Mouse (Mus musculus) lung, embryonic 16.5 days (tissue): Measurements from ENCODE around the gene Fam117a. TPM values are rescaled to one million over a fixed set of nuclear protein-coding genes. Genes with fewer than 3 reads are reported as not detected.

Experiments used
- ATAC-seq: fragments of 200-750 bp; cut with Nextera tagmentation; 2 replicates; pipeline ENCODE4 v1.8.0; 2017; ENCODE audit warnings: low read depth, mild to moderate bottlenecking, moderate library complexity
- H3K27ac ChIP-seq: fragments of 300-500 bp; sonication (generic); 2 replicates; pipeline ENCODE4 v1.5.1; 2014; ENCODE audit warnings: mild to moderate bottlenecking, control low read depth, low read length
- H3K27me3 ChIP-seq: fragments of 300-500 bp; sonication (generic); 2 replicates; pipeline ENCODE4 v1.6.1; 2014; ENCODE audit warnings: low read depth, low read length, mixed read lengths; ENCODE audit not compliant: control insufficient read depth, insufficient read depth
- H3K36me3 ChIP-seq: fragments of 300-500 bp; sonication (generic); 2 replicates; pipeline ENCODE4 v1.6.1; 2014; ENCODE audit warnings: low read length; ENCODE audit not compliant: control insufficient read depth, insufficient read depth
- H3K4me1 ChIP-seq: fragments of 300-500 bp; sonication (generic); replicated peaks from 2 replicates; pipeline ENCODE4 v1.6.1; 2014; ENCODE audit warnings: low read length, mixed read lengths; ENCODE audit not compliant: control insufficient read depth, insufficient read depth
- H3K4me2 ChIP-seq: fragments of 300-500 bp; sonication (generic); 2 replicates; pipeline ENCODE4 v1.6.1; 2014; ENCODE audit warnings: low read depth, low read length, control low read depth
- H3K4me3 ChIP-seq: fragments of 300-500 bp; sonication (generic); 2 replicates; pipeline ENCODE4 v1.5.1; 2014; ENCODE audit warnings: mild to moderate bottlenecking, low read length, control low read depth
- H3K9ac ChIP-seq: fragments of 300-500 bp; sonication (generic); 2 replicates; pipeline ENCODE4 v1.6.1; 2014; ENCODE audit warnings: low read length, control low read depth
- H3K9me3 ChIP-seq: fragments of 300-500 bp; sonication (generic); 2 replicates; pipeline ENCODE4 v1.6.1; 2016; ENCODE audit warnings: low read length; ENCODE audit not compliant: control insufficient read depth
- WGBS: fragments of 180-500 bp; shearing (Covaris S2); extraction: QIAGEN DNeasy Blood & Tissue Kit; methylation state at CpG from one replicate; pipeline ENCODE4 v1.1.7; 2014; 5-methylcytosine and 5-hydroxymethylcytosine counted together
- polyA plus RNA-seq: library from polyadenylated mRNA; unstranded; fragments of >200 nt; fragmentation: Nextera tagmentation; extraction: Ambion mirVana; gene quantifications from 2 replicates; pipeline ENCODE4 v1.2.1, GENCODE M21; 2015

Fam117a gene
- polyA plus RNA-seq, 1 experiment from 2014 or later, result 15.7 TPM

DNA sequence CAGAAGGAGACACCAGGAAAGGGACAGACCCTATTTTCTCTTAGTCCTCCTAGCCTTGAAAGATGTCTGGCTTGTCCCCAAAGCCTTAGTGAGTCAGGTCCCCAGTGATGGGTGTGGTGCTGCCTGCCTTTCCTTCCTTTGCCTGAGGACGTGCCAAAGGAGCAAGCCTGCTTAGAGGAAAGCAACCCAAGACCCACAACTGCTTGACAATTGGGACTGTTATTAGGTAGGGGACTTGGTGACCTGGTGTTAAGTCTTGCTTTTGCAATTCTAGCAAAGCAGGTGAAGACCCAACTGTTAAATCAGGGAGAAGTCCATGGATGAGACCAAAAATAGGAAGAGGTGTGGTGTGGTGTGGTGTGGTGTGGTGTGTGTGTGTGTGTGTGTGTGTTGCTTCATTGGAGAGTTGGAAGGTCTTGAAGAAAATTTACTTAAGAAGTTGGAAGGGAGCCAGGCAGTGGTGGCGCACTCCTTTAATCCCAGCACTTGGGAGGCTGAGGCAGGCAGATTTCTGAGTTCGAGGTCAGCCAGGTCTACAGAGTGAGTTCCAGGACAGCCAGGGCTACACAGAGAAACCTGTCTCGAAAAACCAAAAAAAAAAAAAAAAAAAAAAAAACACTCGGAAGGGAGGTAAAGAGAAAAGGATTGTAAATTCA is 46.6 kb downstream of the Fam117a start:
- Histone ChIP-seq H3K4me3 (no peak overlapping the region), H3K9ac (no peak overlapping the region), H3K4me2 (no peak overlapping the region), H3K9me3 (no peaks in the 10 kb centered on the region), H3K36me3 (peaks cover 19% of the 10 kb centered on the region; the same call in 1 of the 2 replicates), H3K27me3 (no peaks in the 10 kb centered on the region), H3K4me1 (peaks cover 8% of the 10 kb centered on the region; the same call in 1 of the 2 replicates), H3K27ac (no peak overlapping the region)
- WGBS, result 74% methylated on average over 5 of the region's 5 CpGs
- no peak for ATAC-seq

DNA sequence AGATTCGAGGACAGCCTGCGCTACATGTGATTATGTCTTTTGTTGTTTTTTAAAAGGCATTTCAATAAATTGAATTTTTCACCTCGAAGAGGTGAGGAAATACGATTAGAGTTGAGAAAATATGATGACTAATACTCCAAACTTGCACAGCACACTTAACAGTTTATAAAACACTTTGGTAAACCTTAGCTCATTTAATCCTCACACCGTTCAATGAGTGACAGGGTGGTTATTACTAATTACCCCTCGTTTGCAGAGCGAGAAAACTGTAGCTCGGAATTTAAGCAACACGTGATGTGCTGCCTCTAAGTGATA is 47.1 kb downstream of the Fam117a start:
- H3K36me3 ChIP-seq, result peaks cover 21% of the 10 kb centered on the region; the same call in 1 of the 2 replicates
- H3K4me2 ChIP-seq, result peak overlapping the region; percentile 69
- no peaks in the 10 kb centered on the region for H3K9me3 ChIP-seq
- H3K9ac ChIP-seq, result peak overlapping the region; percentile 67
- H3K27me3 ChIP-seq, result no peaks in the 10 kb centered on the region
- H3K4me3 ChIP-seq, result peak overlapping the region; percentile 73
- 37% methylated on average over 9 of the region's 9 CpGs for WGBS
- peaks cover 8% of the 10 kb centered on the region; the same call in 1 of the 2 replicates for H3K4me1 ChIP-seq
- no peak for ATAC-seq
- H3K27ac ChIP-seq, result no peak overlapping the region; the same call in 1 of the 2 replicates

DNA sequence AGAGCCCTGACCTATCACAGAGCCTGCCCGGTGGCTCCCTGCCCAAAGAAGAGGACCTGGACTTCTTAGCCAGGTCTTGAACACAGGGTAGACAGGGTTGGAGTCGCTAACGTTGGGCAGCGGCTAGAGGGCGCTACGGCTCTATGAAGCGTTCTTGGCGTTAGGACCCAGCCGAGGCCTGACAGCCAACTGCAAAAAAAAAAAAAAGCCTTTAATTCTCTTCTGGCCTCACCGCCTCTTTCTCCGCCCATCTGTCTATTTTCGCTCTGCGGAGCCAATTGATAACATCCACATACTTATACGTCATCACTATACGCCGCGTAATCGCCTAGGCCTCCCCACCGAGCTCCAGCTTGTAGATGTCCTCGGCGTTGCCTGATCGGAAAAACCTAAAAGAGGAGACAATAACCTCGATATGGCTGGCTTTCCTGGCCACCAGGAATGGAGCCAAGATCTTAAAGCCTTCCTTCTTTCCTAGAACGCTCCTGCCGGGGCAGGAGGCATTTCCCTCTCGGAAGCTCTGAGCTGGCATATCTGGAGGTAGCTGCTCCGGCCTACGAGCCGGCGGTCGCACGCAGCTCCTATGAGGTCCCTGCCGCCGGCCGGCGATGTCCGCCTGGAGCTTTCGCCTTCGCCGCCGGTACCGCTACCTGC is 47.6 kb downstream of the Fam117a start, which contains the start of gene Slc35b1:
TSS of gene Slc35b1 (plus strand) at position 374 of the 654 bp plus-strand sequence.
- Histone ChIP-seq H3K36me3 (peaks cover 20% of the 10 kb centered on the region; the same call in 1 of the 2 replicates), H3K9me3 (no peaks in the 10 kb centered on the region), H3K27ac (peak within 1 kb of the TSS; percentile 87), H3K4me1 (peaks cover 8% of the 10 kb centered on the region; the same call in 1 of the 2 replicates), H3K9ac (peak within 1 kb of the TSS; percentile 81), H3K4me3 (peak within 1 kb of the TSS; percentile 73), H3K27me3 (no peaks in the 10 kb centered on the region), H3K4me2 (peak within 1 kb of the TSS; percentile 69)
- under 1% methylated on average over 42 of the region's 42 CpGs for WGBS
- ATAC-seq, result peak; percentile 97

DNA sequence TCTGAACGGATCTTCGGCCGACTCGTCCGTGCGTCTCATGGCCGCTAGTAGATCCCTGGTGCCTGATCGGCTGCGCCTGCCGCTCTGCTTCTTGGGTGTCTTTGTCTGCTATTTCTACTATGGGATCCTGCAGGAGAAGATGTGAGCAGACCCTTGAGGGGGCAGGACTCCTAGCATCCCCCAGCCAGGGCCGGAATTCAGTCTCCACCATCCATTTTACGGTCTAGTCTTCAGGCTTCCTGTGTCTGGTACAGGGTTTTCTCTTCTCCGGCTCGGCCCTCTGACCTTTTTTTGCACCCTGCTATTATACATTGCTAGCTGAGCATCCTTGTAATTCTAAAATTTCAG is 48.1 kb downstream of the Fam117a start:
- under 1% methylated on average over 14 of the region's 14 CpGs for WGBS
- Histone ChIP-seq H3K9ac (peak overlapping the region; percentile 81), H3K36me3 (peaks cover 18% of the 10 kb centered on the region; the same call in 1 of the 2 replicates), H3K4me2 (peak overlapping the region; percentile 69), H3K4me1 (peaks cover 8% of the 10 kb centered on the region; the same call in 1 of the 2 replicates), H3K27ac (peak overlapping the region; percentile 87), H3K4me3 (peak overlapping the region; percentile 73), H3K9me3 (no peaks in the 10 kb centered on the region), H3K27me3 (no peaks in the 10 kb centered on the region)
- ATAC-seq, result 0 out of 2 replicates have a peak, but pooled peaks have one; percentile 1

DNA sequence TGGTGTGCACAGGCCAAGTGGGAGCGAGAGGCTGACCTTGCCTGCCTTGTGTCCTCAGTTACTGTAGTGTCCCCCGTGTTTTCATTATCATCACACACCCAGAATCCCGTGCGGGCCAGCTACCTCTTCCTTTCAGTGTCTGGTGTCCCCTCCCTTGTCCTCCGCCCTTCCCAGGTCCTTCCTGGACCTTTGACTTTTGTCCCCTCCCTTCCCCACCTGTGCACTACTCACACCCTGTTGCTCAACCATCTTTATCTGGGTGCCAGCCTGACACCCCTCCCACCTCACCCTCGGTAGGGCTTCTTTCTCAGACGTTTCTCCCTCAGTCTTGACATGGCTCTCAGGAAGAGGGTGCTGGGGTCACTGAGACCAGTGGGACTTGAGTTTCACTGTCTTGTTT is 50.5 kb downstream of the Fam117a start:
- H3K4me3 ChIP-seq, result no peak overlapping the region
- 78% methylated on average over 7 of the region's 7 CpGs for WGBS
- H3K4me2 ChIP-seq, result no peak overlapping the region
- H3K9ac ChIP-seq, result no peak overlapping the region
- H3K4me1 ChIP-seq, result peaks cover 8% of the 10 kb centered on the region; the same call in 1 of the 2 replicates
- peaks cover 14% of the 10 kb centered on the region; the same call in 1 of the 2 replicates for H3K36me3 ChIP-seq
- H3K27me3 ChIP-seq, result no peaks in the 10 kb centered on the region
- no peaks in the 10 kb centered on the region for H3K9me3 ChIP-seq
- no peak overlapping the region for H3K27ac ChIP-seq
- ATAC-seq, result no peak

DNA sequence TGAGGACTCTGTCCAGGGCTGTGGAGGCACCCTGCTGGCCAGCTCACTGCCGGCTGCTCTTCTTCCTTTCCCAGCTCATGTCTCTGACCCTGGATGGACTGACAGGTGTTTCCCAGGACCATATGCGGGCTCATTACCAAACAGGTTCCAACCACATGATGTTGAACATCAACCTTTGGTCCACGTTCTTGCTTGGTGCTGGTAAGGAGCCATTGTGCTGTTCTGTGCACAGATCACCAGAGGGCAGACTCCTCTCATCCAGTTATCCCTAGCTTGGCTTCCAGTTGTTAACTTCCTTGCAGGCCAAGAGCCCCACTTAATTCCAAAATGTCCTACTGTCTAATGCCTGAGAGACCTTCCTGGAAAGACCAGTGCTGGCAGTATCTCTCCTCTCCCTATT is 52.2 kb downstream of the Fam117a start:
- no peak for ATAC-seq
- Histone ChIP-seq H3K27ac (no peak overlapping the region), H3K9me3 (no peaks in the 10 kb centered on the region), H3K27me3 (no peaks in the 10 kb centered on the region), H3K4me3 (no peak overlapping the region), H3K9ac (no peak overlapping the region), H3K4me2 (no peak overlapping the region), H3K4me1 (peaks cover 8% of the 10 kb centered on the region; the same call in 1 of the 2 replicates), H3K36me3 (peaks cover 14% of the 10 kb centered on the region; the same call in 1 of the 2 replicates)
- 70% methylated on average over 3 of the region's 3 CpGs for WGBS

DNA sequence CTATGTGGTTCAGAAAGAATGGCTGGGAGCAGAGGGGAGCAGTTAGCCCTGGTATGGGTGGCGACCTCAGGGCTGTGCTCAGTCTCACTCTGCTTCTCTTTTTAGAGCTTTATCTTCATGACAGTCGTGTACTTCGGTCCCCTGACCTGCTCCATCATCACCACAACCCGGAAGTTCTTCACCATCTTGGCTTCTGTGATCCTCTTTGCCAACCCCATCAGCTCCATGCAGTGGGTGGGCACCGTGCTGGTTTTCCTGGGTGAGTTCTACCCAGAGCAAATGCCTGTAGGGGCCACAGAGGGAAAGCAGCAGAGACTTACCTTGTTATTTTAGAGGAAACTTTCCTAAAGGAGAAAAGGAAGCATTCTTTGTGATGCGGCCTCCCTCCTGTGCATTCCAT is 53.6 kb downstream of the Fam117a start:
- no peaks in the 10 kb centered on the region for H3K9me3 ChIP-seq
- H3K36me3 ChIP-seq, result peaks cover 14% of the 10 kb centered on the region; the same call in 1 of the 2 replicates
- no peak overlapping the region for H3K4me2 ChIP-seq
- WGBS, result 87% methylated on average over 6 of the region's 6 CpGs
- H3K27ac ChIP-seq, result no peak overlapping the region
- H3K27me3 ChIP-seq, result no peaks in the 10 kb centered on the region
- no peak overlapping the region for H3K4me3 ChIP-seq
- H3K9ac ChIP-seq, result no peak overlapping the region
- H3K4me1 ChIP-seq, result peaks cover 7% of the 10 kb centered on the region; the same call in 1 of the 2 replicates
- no peak for ATAC-seq

DNA sequence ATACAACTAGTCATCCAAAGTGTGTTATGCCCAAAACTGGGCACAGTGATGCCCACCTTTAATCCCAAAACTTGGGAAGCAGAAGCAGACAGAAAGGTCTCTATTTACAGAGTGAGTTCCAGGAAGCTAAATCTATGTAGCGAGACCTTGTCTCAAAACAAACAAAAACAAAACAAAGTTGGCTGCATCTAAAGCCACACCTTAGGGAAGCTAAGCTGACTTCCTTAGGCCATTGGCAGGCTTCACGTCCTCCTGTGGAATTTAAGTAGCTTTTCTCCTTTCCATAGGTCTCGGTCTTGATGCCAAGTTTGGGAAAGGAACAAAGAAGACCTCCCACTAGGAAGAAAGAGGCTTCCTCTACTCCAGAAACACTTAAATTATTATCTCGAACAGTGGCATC is 54.4 kb downstream of the Fam117a start:
- Histone ChIP-seq H3K4me2 (no peak overlapping the region), H3K27me3 (no peaks in the 10 kb centered on the region), H3K4me3 (no peak overlapping the region), H3K9ac (no peak overlapping the region), H3K9me3 (no peaks in the 10 kb centered on the region), H3K27ac (no peak overlapping the region), H3K4me1 (no peaks in the 10 kb centered on the region), H3K36me3 (peaks cover 14% of the 10 kb centered on the region; the same call in 1 of the 2 replicates)
- WGBS, result 69% methylated on average over 4 of the region's 4 CpGs
- ATAC-seq, result no peak

DNA sequence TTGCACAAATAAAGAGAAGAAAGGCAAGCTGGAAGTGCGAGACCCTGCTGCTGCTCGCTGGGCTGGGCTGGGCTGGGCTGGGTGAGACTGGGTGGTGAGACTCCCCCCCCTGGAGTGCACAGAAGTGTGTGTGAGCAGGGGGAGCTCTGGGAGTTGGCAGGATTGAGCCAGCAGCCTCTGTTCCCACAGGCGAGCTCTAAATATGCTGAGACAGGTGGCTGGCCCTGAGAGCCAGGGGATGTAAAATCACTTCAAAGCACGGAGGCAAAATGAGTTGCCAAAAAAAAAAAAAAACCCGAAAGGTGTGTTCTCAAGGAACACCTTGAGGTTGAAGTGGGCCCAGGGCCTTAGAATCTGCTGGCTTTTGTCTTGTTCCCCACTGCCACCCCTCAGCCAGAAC is 54.9 kb downstream of the Fam117a start:
- Histone ChIP-seq H3K36me3 (peaks cover 14% of the 10 kb centered on the region; the same call in 1 of the 2 replicates), H3K9me3 (no peaks in the 10 kb centered on the region), H3K4me3 (no peak overlapping the region), H3K4me1 (no peaks in the 10 kb centered on the region), H3K27me3 (no peaks in the 10 kb centered on the region), H3K9ac (no peak overlapping the region), H3K4me2 (no peak overlapping the region), H3K27ac (no peak overlapping the region)
- WGBS, result 55% methylated on average over 5 of the region's 5 CpGs
- no peak for ATAC-seq
